Comparison of ENCODE assay signal across 8 mouse cellular contexts in genomic region chr7:131409988-131410385, GRCm38 (mm10). TPM values are rescaled to one million over a fixed set of nuclear protein-coding genes. Genes with fewer than 3 reads are reported as not detected.
DNase-seq lines count a peak whose midpoint lies in the region; ATAC-seq and TF ChIP-seq lines count a peak whose summit lies in the region.

No protein-coding gene starts in this region.

- H3K4me1 ChIP-seq in bone marrow macrophage, adult 2 months (ENCODE audit: control insufficient read depth, insufficient read depth, low read length): peaks cover 6% of the 10 kb centered on the region
- H3K4me1 ChIP-seq in forebrain, postnatal 0 days (ENCODE audit: insufficient read depth): peaks cover 16% of the 10 kb centered on the region
- peaks cover 14% of the 10 kb centered on the region for H3K4me1 ChIP-seq in liver, embryonic 16.5 days (ENCODE audit: control insufficient read depth, low read depth, low read length)

- peak; percentile 29 to 32 for DNase-seq in layer of hippocampus, adult 18-20 months (ENCODE audit: low spot score in 2 of 2)
- DNase-seq in layer of hippocampus, postnatal 14 days (ENCODE audit: low spot score in 2 of 2): no peak
- DNase-seq in forebrain, postnatal 0 days: no peak
- no peak for DNase-seq in layer of hippocampus, adult 9-10 months (ENCODE audit: low spot score)
- DNase-seq in cerebellum, adult 11-12 months: no peak
- no peak for DNase-seq in kidney, adult 8-10 months

- no peak for TF ChIP-seq CTCF in bone marrow macrophage, adult 2 months (IDR thresholded peaks at IDR 0.05; ENCODE audit: low read depth, low read length)
- no peak for TF ChIP-seq CTCF in forebrain, postnatal 0 days (IDR thresholded peaks at IDR 0.05; ENCODE audit: low read depth)

- H3K27ac ChIP-seq in bone marrow macrophage, adult 2 months (ENCODE audit: insufficient read depth, low read depth, low read length): peak overlapping the region; percentile 7
- H3K27ac ChIP-seq in forebrain, postnatal 0 days (ENCODE audit: low read depth, low read length): peak overlapping the region; percentile 76
- H3K27ac ChIP-seq in liver, embryonic 16.5 days (ENCODE audit: low read length): peak overlapping the region; percentile 86

- H3K9me3 ChIP-seq in forebrain, postnatal 0 days (ENCODE audit: low read length): no peaks in the 10 kb centered on the region
- no peaks in the 10 kb centered on the region for H3K9me3 ChIP-seq in liver, embryonic 16.5 days (replicated peaks; ENCODE audit: control insufficient read depth, low read length)

- peak overlapping the region; percentile 84 for H3K9ac ChIP-seq in forebrain, postnatal 0 days
- peak overlapping the region; percentile 99 for H3K9ac ChIP-seq in liver, embryonic 16.5 days (ENCODE audit: low read depth, low read length)

- WGBS in forebrain, postnatal 0 days: 2% methylated on average over 38 of the region's 38 CpGs
- under 1% methylated on average over 38 of the region's 38 CpGs for WGBS in liver, embryonic 16.5 days (ENCODE audit: insufficient replicate concordance)

- H3K27me3 ChIP-seq in forebrain, postnatal 0 days (ENCODE audit: insufficient read depth, low read length): no peaks in the 10 kb centered on the region
- no peaks in the 10 kb centered on the region for H3K27me3 ChIP-seq in liver, embryonic 16.5 days (ENCODE audit: control insufficient read depth, insufficient read depth, low read depth, low read length)

- peak overlapping the region; percentile 60 for H3K4me2 ChIP-seq in forebrain, postnatal 0 days (ENCODE audit: low read depth)
- peak overlapping the region; percentile 78 for H3K4me2 ChIP-seq in liver, embryonic 16.5 days (ENCODE audit: low read depth, low read length)

- no peak for TF ChIP-seq POLR2A in bone marrow macrophage, adult 2 months (IDR thresholded peaks at IDR 0.05; ENCODE audit: borderline replicate concordance, low read depth, low read length)

- peak; percentile 49 for ATAC-seq in forebrain, postnatal 0 days
- ATAC-seq in liver, embryonic 16.5 days (ENCODE audit: low read depth): peak; percentile 63

- H3K4me3 ChIP-seq in bone marrow macrophage, adult 2 months (ENCODE audit: insufficient read depth, low read length): peak overlapping the region; percentile 97
- H3K4me3 ChIP-seq in forebrain, postnatal 0 days (ENCODE audit: low read depth, low read length): peak overlapping the region; percentile 73
- H3K4me3 ChIP-seq in liver, embryonic 16.5 days (ENCODE audit: low read depth, low read length): peak overlapping the region; percentile 98

- H3K36me3 ChIP-seq in forebrain, postnatal 0 days (ENCODE audit: insufficient read depth): no peaks in the 10 kb centered on the region
- no peaks in the 10 kb centered on the region for H3K36me3 ChIP-seq in liver, embryonic 16.5 days (ENCODE audit: control insufficient read depth, insufficient read depth)

RNA-seq across cellular contexts. Expression of gene Ikzf5, which starts 0.3 kb away (rescaled TPM):
- total RNA-seq in layer of hippocampus, adult 18-20 months (2021): 10 to 100 TPM; 47.7 to 50.9 TPM
- total RNA-seq in layer of hippocampus, postnatal 14 days (2021): 10 to 100 TPM; 43.8 to 51.4 TPM
- 17.3 and 20.7 TPM in 2 replicates for polyA plus RNA-seq in bone marrow macrophage, adult 2 months (2012; ENCODE audit: insufficient read depth, insufficient read length, missing spikeins)
- 18.8 and 20.8 TPM in 2 replicates for total RNA-seq in forebrain, postnatal 0 days (2014; rRNA removed)
- polyA plus RNA-seq in forebrain, postnatal 0 days (2015; fragmentation: Nextera tagmentation; extraction: Ambion mirVana): 10.0 and 10.5 TPM in 2 replicates
- polyA plus RNA-seq in liver, embryonic 16.5 days (2015; fragmentation: Nextera tagmentation; extraction: Ambion mirVana): 10.2 and 10.7 TPM in 2 replicates

RNA-seq across cellular contexts. Expression of gene Acadsb, which starts 0.4 kb away (rescaled TPM):
- 100 to 1,000 TPM; 107 to 108 TPM for total RNA-seq in layer of hippocampus, adult 18-20 months (2021)
- total RNA-seq in layer of hippocampus, postnatal 14 days (2021): 10 to 100 TPM; 68.2 to 70.0 TPM
- 54.9 and 61.0 TPM in 2 replicates for polyA plus RNA-seq in bone marrow macrophage, adult 2 months (2012; ENCODE audit: insufficient read depth, insufficient read length, missing spikeins)
- total RNA-seq in forebrain, postnatal 0 days (2014; rRNA removed): 56.7 and 80.3 TPM in 2 replicates
- 51.6 and 73.3 TPM in 2 replicates for polyA plus RNA-seq in forebrain, postnatal 0 days (2015; fragmentation: Nextera tagmentation; extraction: Ambion mirVana)
- 43.2 and 44.2 TPM in 2 replicates for polyA plus RNA-seq in liver, embryonic 16.5 days (2015; fragmentation: Nextera tagmentation; extraction: Ambion mirVana)

RNA-seq across cellular contexts. Expression of gene Pstk, which starts 39.0 kb away (rescaled TPM):
- total RNA-seq in layer of hippocampus, adult 18-20 months (2021): 10 to 100 TPM; 47.4 to 48.0 TPM
- total RNA-seq in layer of hippocampus, postnatal 14 days (2021): 10 to 100 TPM; 42.2 to 51.4 TPM
- 19.7 and 22.4 TPM in 2 replicates for polyA plus RNA-seq in bone marrow macrophage, adult 2 months (2012; ENCODE audit: insufficient read depth, insufficient read length, missing spikeins)
- 22.6 and 36.3 TPM in 2 replicates for total RNA-seq in forebrain, postnatal 0 days (2014; rRNA removed)
- polyA plus RNA-seq in forebrain, postnatal 0 days (2015; fragmentation: Nextera tagmentation; extraction: Ambion mirVana): 36.4 and 39.8 TPM in 2 replicates
- polyA plus RNA-seq in liver, embryonic 16.5 days (2015; fragmentation: Nextera tagmentation; extraction: Ambion mirVana): 19.5 and 20.5 TPM in 2 replicates

RNA-seq across cellular contexts. Expression of gene 2310057M21Rik, which starts 47.4 kb away (rescaled TPM):
- total RNA-seq in layer of hippocampus, adult 18-20 months (2021): 10 to 100 TPM; 32.4 to 33.3 TPM
- 10 to 100 TPM; 30.5 to 31.0 TPM for total RNA-seq in layer of hippocampus, postnatal 14 days (2021)
- polyA plus RNA-seq in bone marrow macrophage, adult 2 months (2012; ENCODE audit: insufficient read depth, insufficient read length, missing spikeins): 8.2 and 9.4 TPM in 2 replicates
- 7.6 and 21.7 TPM in 2 replicates for total RNA-seq in forebrain, postnatal 0 days (2014; rRNA removed)
- 16.2 and 22.3 TPM in 2 replicates for polyA plus RNA-seq in forebrain, postnatal 0 days (2015; fragmentation: Nextera tagmentation; extraction: Ambion mirVana)
- 8.3 and 8.5 TPM in 2 replicates for polyA plus RNA-seq in liver, embryonic 16.5 days (2015; fragmentation: Nextera tagmentation; extraction: Ambion mirVana)

Comparison
In these comparisons a context has a peak if more than half of its experiments do, and no peak if none do; other contexts are left out.
1. DNase-seq: peak in layer of hippocampus, adult 18-20 months (2 of 2); none in layer of hippocampus, postnatal 14 days (0 of 2), forebrain, postnatal 0 days (single experiment), layer of hippocampus, adult 9-10 months (single experiment), cerebellum, adult 11-12 months (single experiment) and kidney, adult 8-10 months (0 of 2).
2. H3K27ac ChIP-seq: peak in every context shown above with its lines; median percentile 86 in liver, embryonic 16.5 days; 76 in forebrain, postnatal 0 days; 7 in bone marrow macrophage, adult 2 months.
3. Peak in every context shown above with its lines, with median percentiles within 50 percentile points of each other: H3K4me3 ChIP-seq.